Mouse (Mus musculus) kidney, postnatal 4 days (tissue): ENCODE measurements around the gene Adora2a.

Source experiments
- DNase-seq, 2 experiments: peaks; one replicate each; pipeline ENCODE4 v3.0.0; 2021; ENCODE audit warnings: mixed read lengths in 2 of 2

The Adora2a gene

DNA sequence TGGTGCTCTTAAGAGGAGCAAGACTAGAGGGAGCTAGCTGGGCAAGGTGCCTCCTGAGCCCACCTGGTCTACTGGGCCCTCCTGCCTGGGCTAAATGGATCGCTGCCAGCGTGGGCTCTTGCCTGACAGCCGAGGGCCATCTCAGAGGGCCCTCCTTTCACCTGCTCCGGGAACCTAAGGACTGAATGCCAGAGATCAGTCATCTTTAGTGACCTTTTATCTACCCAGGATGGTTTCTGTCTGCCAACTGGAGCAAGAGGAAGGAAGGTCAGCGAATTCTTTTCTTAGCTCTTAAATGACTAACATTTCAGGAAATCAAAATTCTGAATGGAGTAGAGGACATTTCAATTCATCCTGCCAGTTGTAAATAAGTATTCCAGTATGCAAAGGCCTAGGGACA lies 33.9 kb downstream of the Adora2a start:
- no peak for DNase-seq

DNA sequence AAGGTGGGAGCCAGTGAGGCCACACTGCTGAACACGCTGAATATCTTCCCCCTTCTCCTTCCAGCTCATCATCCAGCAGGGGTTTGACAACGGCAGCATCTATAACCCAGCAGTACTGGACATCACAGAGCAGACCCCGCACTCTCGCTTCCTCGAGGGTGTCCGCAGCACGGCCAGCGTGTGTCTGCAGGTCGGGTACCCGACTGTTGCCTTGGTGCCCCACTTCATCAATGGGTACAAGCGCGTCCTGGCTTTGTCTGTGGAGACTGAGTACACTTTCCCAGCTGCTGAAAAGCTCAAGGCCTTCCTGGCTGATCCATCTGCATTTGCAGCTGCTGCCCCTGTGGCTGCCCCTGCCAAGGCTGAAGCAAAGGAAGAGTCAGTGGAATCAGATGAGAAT lies 35.9 kb downstream of the Adora2a start:
- no peak for DNase-seq

DNA sequence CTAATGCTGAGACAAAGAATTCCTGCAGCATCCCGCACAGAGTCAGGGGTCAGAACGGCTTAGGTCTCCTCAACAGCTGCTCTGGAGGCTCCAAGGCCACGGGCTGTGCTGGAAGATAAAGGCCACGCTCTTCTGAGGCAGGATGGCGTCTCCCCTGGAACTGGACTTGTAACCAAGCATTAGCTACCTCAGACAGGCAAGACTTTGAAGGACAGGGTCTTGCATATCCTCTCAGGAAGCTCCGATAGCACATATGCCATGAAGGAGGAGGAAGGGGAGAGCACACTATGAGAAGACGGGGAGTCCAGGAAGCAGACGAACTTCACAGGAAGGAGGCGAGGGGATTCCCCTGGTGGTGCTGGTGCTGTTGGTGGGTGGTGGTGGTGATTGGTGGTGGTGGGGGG lies 37.2 kb downstream of the Adora2a start:
- peak in 1 of 2 experiments; percentile 14 for DNase-seq

GRCm38 (mm10) chr10:75355341-75355740 lies 38.7 kb downstream of the Adora2a start:
- DNase-seq: no peak

GRCm38 (mm10) chr10:75364214-75364690 lies 47.6 kb downstream of the Adora2a start:
- peak; percentile 66 to 74 for DNase-seq

GRCm38 (mm10) chr10:75364796-75365195 lies 48.1 kb downstream of the Adora2a start:
- no peak for DNase-seq

- DNase-seq: peak in 1 of 2 experiments; percentile 7
Observed at GRCm38 (mm10) chr10:75365231-75365633, 48.6 kb downstream of the Adora2a start.

GRCm38 (mm10) chr10:75373655-75374351 lies 57.1 kb downstream of the Adora2a start:
- peak; percentile 28 to 40 for DNase-seq

- no peak for DNase-seq
Observed at GRCm38 (mm10) chr10:75378688-75379087, 62.0 kb downstream of the Adora2a start.
